Mouse (Mus musculus): ENCODE measurements around the gene Eif2ak1. TPM values are rescaled to one million over a fixed set of nuclear protein-coding genes. Genes with fewer than 3 reads are reported as not detected.

Gene Eif2ak1
- polyA plus RNA-seq, 1 experiment from 2014 or later, result 51.7 TPM

- Histone ChIP-seq H3K36me3 (peaks cover 15% of the 10 kb centered on the region), H3K27ac (no peak overlapping the region), H3K9me3 (replicated peaks) (no peaks in the 10 kb centered on the region), H3K27me3 (ENCODE audit: low read depth, poor library complexity, severe bottlenecking) (no peaks in the 10 kb centered on the region), H3K4me1 (no peaks in the 10 kb centered on the region), H3K4me3 (no peak overlapping the region)
- WGBS, result 90% methylated on average over 9 of the region's 9 CpGs
- DNase-seq (ENCODE audit: low spot score), result no peak
Measured at GRCm38 (mm10) chr5:143936156-143936555, 118.6 kb downstream of the Eif2ak1 start.

GRCm38 (mm10) chr5:143941588-143941987 lies 124.0 kb downstream of the Eif2ak1 start:
- H3K36me3 ChIP-seq, result no peaks in the 10 kb centered on the region
- H3K27ac ChIP-seq, result no peak overlapping the region
- 0 out of 2 replicates have a peak, but pooled peaks cover 3% of the 10 kb centered on the region for H3K4me1 ChIP-seq
- H3K4me3 ChIP-seq, result no peak overlapping the region
- DNase-seq (ENCODE audit: low spot score), result no peak
- H3K9me3 ChIP-seq (replicated peaks), result no peaks in the 10 kb centered on the region
- 23% methylated on average over 10 of the region's 10 CpGs for WGBS
- no peaks in the 10 kb centered on the region for H3K27me3 ChIP-seq (ENCODE audit: low read depth, poor library complexity, severe bottlenecking)

GRCm38 (mm10) chr5:143943231-143944125 lies 125.9 kb downstream of the Eif2ak1 start:
- no peak for DNase-seq (ENCODE audit: low spot score)
- no peaks in the 10 kb centered on the region for H3K36me3 ChIP-seq
- H3K4me3 ChIP-seq, result no peak overlapping the region
- no peak overlapping the region for H3K27ac ChIP-seq
- 0 out of 2 replicates have a peak, but pooled peaks cover 3% of the 10 kb centered on the region for H3K4me1 ChIP-seq
- H3K27me3 ChIP-seq (ENCODE audit: low read depth, poor library complexity, severe bottlenecking), result no peaks in the 10 kb centered on the region
- no peaks in the 10 kb centered on the region for H3K9me3 ChIP-seq (replicated peaks)
- WGBS, result 88% methylated on average over 14 of the region's 14 CpGs

- WGBS, result 87% methylated on average over 12 of the region's 12 CpGs
- Histone ChIP-seq H3K36me3 (no peaks in the 10 kb centered on the region), H3K27ac (no peak overlapping the region), H3K4me3 (no peak overlapping the region), H3K27me3 (ENCODE audit: low read depth, poor library complexity, severe bottlenecking) (no peaks in the 10 kb centered on the region), H3K4me1 (no peaks in the 10 kb centered on the region), H3K9me3 (replicated peaks) (no peaks in the 10 kb centered on the region)
- no peak for DNase-seq (ENCODE audit: low spot score)
Measured at GRCm38 (mm10) chr5:143948361-143948760, 130.8 kb downstream of the Eif2ak1 start.

GRCm38 (mm10) chr5:143950016-143950415 lies 132.4 kb downstream of the Eif2ak1 start:
- no peak overlapping the region for H3K4me3 ChIP-seq
- DNase-seq (ENCODE audit: low spot score), result no peak
- H3K27ac ChIP-seq, result no peak overlapping the region
- no peaks in the 10 kb centered on the region for H3K27me3 ChIP-seq (ENCODE audit: low read depth, poor library complexity, severe bottlenecking)
- no peaks in the 10 kb centered on the region for H3K36me3 ChIP-seq
- 39% methylated on average over 5 of the region's 5 CpGs for WGBS
- no peaks in the 10 kb centered on the region for H3K4me1 ChIP-seq
- no peaks in the 10 kb centered on the region for H3K9me3 ChIP-seq (replicated peaks)

Other genes with a start within 250 kb of the Eif2ak1 start
- 47.5 and 59.2 TPM in 2 replicates for gene Cyth3, start 195.3 kb upstream of the Eif2ak1 start, polyA plus RNA-seq (2016; fragmentation: Nextera tagmentation; extraction: Ambion mirVana)
- 30.5 and 34.7 TPM in 2 replicates for gene Usp42, start 85.5 kb upstream of the Eif2ak1 start, polyA plus RNA-seq (2016; fragmentation: Nextera tagmentation; extraction: Ambion mirVana)
- gene Ankrd61, start 79.9 kb downstream of the Eif2ak1 start, polyA plus RNA-seq (2016; fragmentation: Nextera tagmentation; extraction: Ambion mirVana), result 0.11 and 0.35 TPM in 2 replicates
- 128 and 149 TPM in 2 replicates for gene Aimp2, start 92.1 kb downstream of the Eif2ak1 start, polyA plus RNA-seq (2016; fragmentation: Nextera tagmentation; extraction: Ambion mirVana)
- 36.7 and 45.7 TPM in 2 replicates for gene Pms2, start 92.2 kb downstream of the Eif2ak1 start, polyA plus RNA-seq (2016; fragmentation: Nextera tagmentation; extraction: Ambion mirVana)
- 0.40 and 0.83 TPM in 2 replicates for gene Gm42421, start 110.4 kb downstream of the Eif2ak1 start, polyA plus RNA-seq (2016; fragmentation: Nextera tagmentation; extraction: Ambion mirVana)
- 0.41 and 1.1 TPM in 2 replicates for gene Rsph10b, start 115.2 kb downstream of the Eif2ak1 start, polyA plus RNA-seq (2016; fragmentation: Nextera tagmentation; extraction: Ambion mirVana)
- 98.8 and 99.4 TPM in 2 replicates for gene Ccz1, start 197.1 kb downstream of the Eif2ak1 start, polyA plus RNA-seq (2016; fragmentation: Nextera tagmentation; extraction: Ambion mirVana)
- not detected in 2 replicates for gene Ocm, start 208.9 kb downstream of the Eif2ak1 start, polyA plus RNA-seq (2016; fragmentation: Nextera tagmentation; extraction: Ambion mirVana)